Mouse (Mus musculus) embryonic facial prominence, embryonic 10.5 days (tissue): Measurements from ENCODE around the gene Styk1. TPM values are rescaled to one million over a fixed set of nuclear protein-coding genes. Genes with fewer than 3 reads are reported as not detected.

Experiments used
- DNase-seq: peaks from one replicate; pipeline ENCODE4 v3.0.0-alpha.2; 2017; ENCODE audit warnings: low spot score
- H3K27ac ChIP-seq: fragments of 300-500 bp; sonication (generic); replicated peaks from 2 replicates; pipeline ENCODE4 v1.5.1; 2016; ENCODE audit warnings: mild to moderate bottlenecking
- H3K27me3 ChIP-seq: fragments of 300-500 bp; sonication (generic); replicated peaks from 2 replicates; pipeline ENCODE4 v1.6.1; 2016; ENCODE audit warnings: low read depth, mild to moderate bottlenecking; ENCODE audit not compliant: poor library complexity, severe bottlenecking
- H3K36me3 ChIP-seq: fragments of 300-500 bp; sonication (generic); replicated peaks from 2 replicates; pipeline ENCODE4 v1.6.1; 2016; ENCODE audit warnings: mild to moderate bottlenecking, moderate library complexity
- H3K4me1 ChIP-seq: fragments of 300-500 bp; sonication (generic); 2 replicates; pipeline ENCODE4 v1.6.1; 2016
- H3K4me3 ChIP-seq: fragments of 300-500 bp; sonication (generic); 2 replicates; pipeline ENCODE4 v1.5.1; 2016; ENCODE audit warnings: mild to moderate bottlenecking, moderate library complexity
- H3K9me3 ChIP-seq: fragments of 300-500 bp; sonication (generic); 2 replicates; pipeline ENCODE4 v1.6.1; 2016; ENCODE audit warnings: mild to moderate bottlenecking
- WGBS: fragments of 180-500 bp; shearing (Covaris S2); methylation state at CpG from one replicate; pipeline ENCODE4 v1.1.7; 2016; 5-methylcytosine and 5-hydroxymethylcytosine counted together
- polyA plus RNA-seq: library from polyadenylated mRNA; unstranded; fragments of >200 nt; fragmentation: Nextera tagmentation; extraction: Ambion mirVana; gene quantifications from 2 replicates; pipeline ENCODE4 v1.2.1, GENCODE M21; 2016

Styk1 gene
- polyA plus RNA-seq, 1 experiment from 2014 or later = 0.56 TPM

DNA sequence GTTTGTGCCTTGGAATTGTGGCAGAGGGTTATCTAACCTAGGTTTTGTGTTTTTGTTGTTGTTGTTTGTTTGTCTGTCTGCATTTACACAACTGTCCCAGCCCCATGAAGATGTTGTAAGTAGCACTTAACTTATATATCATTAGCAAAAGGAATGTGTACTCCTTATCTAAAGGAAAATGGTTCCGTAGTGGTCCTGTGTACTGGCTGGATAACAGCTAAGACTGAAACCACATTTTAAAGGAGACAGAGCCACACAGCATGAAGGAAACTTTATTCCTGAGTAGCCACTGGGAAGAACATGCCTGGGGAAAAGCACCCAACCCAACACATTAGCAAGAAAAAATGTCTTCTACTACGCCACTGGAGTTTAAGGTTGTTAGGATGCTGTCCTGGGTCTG, 6.1 kb upstream of the Styk1 start:
- Histone ChIP-seq H3K4me3 (no peak overlapping the region), H3K27me3 (no peaks in the 10 kb centered on the region), H3K27ac (no peak overlapping the region), H3K36me3 (peaks cover 13% of the 10 kb centered on the region), H3K9me3 (no peaks in the 10 kb centered on the region), H3K4me1 (no peaks in the 10 kb centered on the region)
- 88% methylated on average over 2 of the region's 2 CpGs for WGBS
- DNase-seq = no peak

DNA sequence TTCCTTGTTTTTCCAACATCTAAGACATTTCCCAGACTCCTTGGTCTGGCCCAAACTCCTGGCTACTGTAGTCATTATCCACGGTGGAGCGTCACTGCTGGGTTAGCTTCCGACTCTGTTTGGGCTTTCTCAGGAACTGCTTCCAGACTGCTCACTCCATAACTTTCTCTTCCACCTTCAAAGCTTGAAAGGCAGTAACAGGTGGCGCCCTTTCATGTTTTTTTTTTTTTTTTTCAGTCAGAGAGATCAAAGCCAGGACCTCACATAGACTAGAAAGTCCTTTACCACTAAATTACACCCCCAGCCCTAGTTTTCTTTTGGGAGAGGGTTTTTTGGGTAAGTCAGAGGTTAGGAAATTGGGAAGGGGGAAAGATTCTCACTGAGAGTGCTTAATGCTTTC, 1.5 kb upstream of the Styk1 start:
- H3K4me1 ChIP-seq = peaks cover 3% of the 10 kb centered on the region; the same call in 1 of the 2 replicates
- no peak overlapping the region for H3K27ac ChIP-seq
- H3K9me3 ChIP-seq = no peaks in the 10 kb centered on the region
- WGBS = 58% methylated on average over 4 of the region's 4 CpGs
- H3K36me3 ChIP-seq = no peaks in the 10 kb centered on the region
- H3K4me3 ChIP-seq = no peak overlapping the region
- no peaks in the 10 kb centered on the region for H3K27me3 ChIP-seq
- no peak for DNase-seq

DNA sequence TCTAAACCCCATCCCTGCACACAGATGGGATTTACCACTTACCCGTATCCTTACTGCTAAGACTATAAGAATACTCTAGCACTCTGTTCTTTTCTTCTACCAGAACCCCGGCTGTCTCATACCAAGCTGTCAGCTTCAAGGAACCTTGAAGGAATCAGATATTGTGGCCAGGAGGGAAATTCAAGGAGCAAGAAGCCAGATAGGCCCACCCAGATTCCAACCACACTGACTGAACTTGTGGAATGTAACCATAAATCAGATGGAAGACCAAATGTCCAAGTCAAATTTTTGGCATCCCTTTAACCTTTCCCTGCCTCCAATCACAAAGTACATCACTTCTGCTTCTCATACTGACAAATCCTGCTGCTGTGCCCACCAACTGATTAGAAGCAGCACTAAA, 6.4 kb downstream of the Styk1 start:
- Histone ChIP-seq H3K27me3 (no peaks in the 10 kb centered on the region), H3K36me3 (no peaks in the 10 kb centered on the region), H3K4me1 (no peaks in the 10 kb centered on the region), H3K4me3 (no peak overlapping the region), H3K9me3 (no peaks in the 10 kb centered on the region), H3K27ac (no peak overlapping the region)
- WGBS = 90% methylated on average over 2 of the region's 2 CpGs
- no peak for DNase-seq

DNA sequence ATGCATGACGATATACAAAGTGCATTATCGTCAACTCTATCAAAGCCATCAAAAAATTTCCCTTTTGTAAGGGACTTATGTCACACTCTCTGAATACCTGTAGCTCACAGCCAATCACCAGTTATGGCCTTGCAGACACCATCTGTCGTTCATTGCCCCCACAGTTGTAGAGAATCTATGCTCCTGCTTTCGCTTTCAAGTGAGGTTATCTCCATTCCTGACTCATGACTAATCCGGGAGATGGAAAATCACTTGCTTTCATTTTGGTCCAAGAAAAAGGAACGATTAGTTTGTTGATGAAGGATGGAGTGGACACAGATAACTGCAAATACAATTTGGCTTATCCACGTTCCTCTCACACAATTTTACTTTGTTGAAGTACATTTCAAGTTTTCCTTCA, 9.1 kb downstream of the Styk1 start:
- H3K4me3 ChIP-seq = no peak overlapping the region
- no peaks in the 10 kb centered on the region for H3K27me3 ChIP-seq
- no peak for DNase-seq
- no peaks in the 10 kb centered on the region for H3K4me1 ChIP-seq
- no peaks in the 10 kb centered on the region for H3K36me3 ChIP-seq
- no peaks in the 10 kb centered on the region for H3K9me3 ChIP-seq
- H3K27ac ChIP-seq = no peak overlapping the region
- WGBS = 91% methylated on average over 7 of the region's 7 CpGs

DNA sequence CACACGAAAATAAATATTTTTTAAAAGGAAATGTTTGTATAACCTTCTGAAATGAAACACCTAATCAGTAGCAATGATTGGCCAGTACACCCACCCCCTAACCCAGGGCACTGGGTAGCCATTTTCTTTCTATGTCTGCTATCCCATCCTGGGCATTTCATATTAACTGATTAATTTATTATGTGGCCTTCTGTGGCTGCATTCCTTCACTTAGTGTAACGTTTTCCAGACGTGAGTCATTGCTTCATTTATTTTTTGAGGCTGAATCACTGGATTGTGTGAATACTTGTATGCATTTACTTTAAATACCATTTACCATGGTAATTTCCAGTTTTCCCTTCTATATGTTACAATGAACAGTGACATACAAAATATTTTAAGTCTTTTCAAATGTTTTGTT, 13.3 kb downstream of the Styk1 start:
- 78% methylated on average over 3 of the region's 3 CpGs for WGBS
- Histone ChIP-seq H3K36me3 (no peaks in the 10 kb centered on the region), H3K4me1 (no peaks in the 10 kb centered on the region), H3K4me3 (no peak overlapping the region), H3K9me3 (no peaks in the 10 kb centered on the region), H3K27ac (no peak overlapping the region), H3K27me3 (no peaks in the 10 kb centered on the region)
- no peak for DNase-seq

DNA sequence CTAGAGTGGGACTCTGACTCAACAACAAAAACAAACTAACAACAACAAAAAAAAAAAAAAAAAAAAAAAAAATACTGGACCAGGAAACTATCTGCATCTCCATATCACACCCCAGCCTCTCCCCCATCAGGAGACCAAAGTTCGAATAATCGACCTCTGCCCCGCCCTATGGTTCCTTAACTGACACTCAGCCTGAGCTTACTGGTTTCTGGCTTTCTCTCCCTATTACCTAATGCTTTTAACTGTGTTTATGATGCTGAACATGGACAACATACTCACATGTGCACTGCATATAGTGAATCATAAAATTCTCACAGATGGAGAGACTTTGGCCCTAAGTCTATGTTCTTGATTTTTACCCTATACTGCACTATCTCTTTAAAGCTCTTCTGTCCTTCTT, 14.1 kb downstream of the Styk1 start:
- 89% methylated on average over 3 of the region's 3 CpGs for WGBS
- no peak for DNase-seq
- Histone ChIP-seq H3K27ac (no peak overlapping the region), H3K4me1 (no peaks in the 10 kb centered on the region), H3K4me3 (no peak overlapping the region), H3K36me3 (no peaks in the 10 kb centered on the region), H3K9me3 (no peaks in the 10 kb centered on the region), H3K27me3 (no peaks in the 10 kb centered on the region)

DNA sequence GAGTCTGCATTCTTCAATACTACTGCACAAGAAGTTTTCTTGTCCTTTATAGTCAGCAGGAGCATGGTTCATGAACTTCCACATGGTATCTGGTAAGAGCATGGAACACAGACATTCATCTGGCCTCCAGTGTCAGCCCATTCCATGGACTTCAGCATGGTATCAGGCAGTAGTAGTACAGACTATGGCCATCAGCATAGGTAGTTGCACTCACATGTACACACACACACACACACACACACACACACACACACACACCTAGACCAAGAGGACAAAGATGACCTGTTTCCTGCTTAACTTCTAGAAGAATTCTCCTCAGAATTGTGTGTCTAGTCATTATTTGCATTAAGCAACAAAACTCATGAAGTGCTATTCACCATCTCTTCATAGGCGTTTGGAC, 14.6 kb downstream of the Styk1 start:
- Histone ChIP-seq H3K27ac (no peak overlapping the region), H3K4me1 (no peaks in the 10 kb centered on the region), H3K27me3 (no peaks in the 10 kb centered on the region), H3K9me3 (no peaks in the 10 kb centered on the region), H3K4me3 (no peak overlapping the region), H3K36me3 (no peaks in the 10 kb centered on the region)
- no peak for DNase-seq
- 79% methylated on average over 1 of the region's 1 CpGs for WGBS

DNA sequence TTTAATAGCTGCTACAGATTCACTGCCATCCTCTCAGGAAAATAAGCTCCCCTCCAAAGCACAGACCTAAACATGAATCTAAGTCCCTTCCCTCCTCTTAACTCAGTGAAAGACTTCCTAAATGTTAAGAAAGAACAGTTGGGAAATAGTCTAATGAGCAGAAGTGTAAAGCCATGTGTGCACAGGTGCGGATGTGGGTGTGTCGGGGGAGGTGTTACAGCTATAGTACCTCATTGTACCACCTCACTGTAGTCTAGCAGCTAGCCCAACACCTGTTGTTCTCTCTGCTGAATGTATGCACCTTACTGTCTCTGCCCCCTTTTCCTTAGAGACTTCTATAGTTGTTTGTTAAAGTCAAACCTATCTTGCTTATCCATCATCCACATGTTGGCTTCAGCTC, 26.3 kb downstream of the Styk1 start:
- H3K4me3 ChIP-seq = no peak overlapping the region
- H3K27me3 ChIP-seq = no peaks in the 10 kb centered on the region
- 84% methylated on average over 2 of the region's 2 CpGs for WGBS
- no peak overlapping the region for H3K27ac ChIP-seq
- H3K4me1 ChIP-seq = no peaks in the 10 kb centered on the region
- no peak for DNase-seq
- no peaks in the 10 kb centered on the region for H3K9me3 ChIP-seq
- H3K36me3 ChIP-seq = no peaks in the 10 kb centered on the region

DNA sequence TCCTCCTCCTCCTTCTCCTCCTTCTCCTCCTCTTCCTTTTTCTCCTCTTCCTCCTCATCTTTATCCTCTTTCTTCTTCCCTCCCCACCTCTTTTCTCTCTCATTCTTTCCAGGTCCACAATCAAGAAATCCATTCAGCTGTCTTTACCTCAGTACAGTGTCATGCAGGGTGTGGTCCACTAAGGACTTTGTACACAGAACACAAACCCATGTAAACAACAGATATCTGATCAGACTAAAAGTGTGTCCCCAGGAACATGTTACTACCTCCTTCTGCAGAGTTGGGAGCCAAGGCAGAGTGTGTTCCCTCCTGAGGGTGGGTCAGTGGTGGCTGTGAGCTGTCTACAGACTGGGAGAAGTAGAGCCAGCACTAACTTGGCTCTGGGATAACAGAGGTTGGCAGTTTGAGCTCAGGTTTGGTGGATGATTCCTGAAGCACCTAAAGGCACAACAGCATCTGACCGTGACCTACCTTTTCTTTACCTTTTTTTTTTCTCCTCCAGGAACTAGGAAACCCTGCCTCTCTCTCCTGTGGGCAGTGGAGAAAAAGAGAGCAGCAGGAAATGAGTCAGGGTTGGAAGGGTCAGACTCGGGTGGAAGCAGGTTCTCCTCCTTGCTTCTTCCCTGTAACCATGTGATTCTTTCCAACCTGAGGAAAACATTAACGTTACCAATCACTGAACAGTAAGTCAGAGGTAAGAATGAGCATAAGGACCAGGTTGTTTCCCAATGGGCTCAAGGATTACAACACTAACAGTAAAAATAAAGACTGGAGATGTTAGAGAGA, 31.4 kb downstream of the Styk1 start:
- H3K36me3 ChIP-seq = no peaks in the 10 kb centered on the region
- no peak overlapping the region for H3K27ac ChIP-seq
- 76% methylated on average over 3 of the region's 3 CpGs for WGBS
- DNase-seq = no peak
- H3K4me3 ChIP-seq = no peak overlapping the region
- no peaks in the 10 kb centered on the region for H3K9me3 ChIP-seq
- H3K4me1 ChIP-seq = no peaks in the 10 kb centered on the region
- H3K27me3 ChIP-seq = no peaks in the 10 kb centered on the region

DNA sequence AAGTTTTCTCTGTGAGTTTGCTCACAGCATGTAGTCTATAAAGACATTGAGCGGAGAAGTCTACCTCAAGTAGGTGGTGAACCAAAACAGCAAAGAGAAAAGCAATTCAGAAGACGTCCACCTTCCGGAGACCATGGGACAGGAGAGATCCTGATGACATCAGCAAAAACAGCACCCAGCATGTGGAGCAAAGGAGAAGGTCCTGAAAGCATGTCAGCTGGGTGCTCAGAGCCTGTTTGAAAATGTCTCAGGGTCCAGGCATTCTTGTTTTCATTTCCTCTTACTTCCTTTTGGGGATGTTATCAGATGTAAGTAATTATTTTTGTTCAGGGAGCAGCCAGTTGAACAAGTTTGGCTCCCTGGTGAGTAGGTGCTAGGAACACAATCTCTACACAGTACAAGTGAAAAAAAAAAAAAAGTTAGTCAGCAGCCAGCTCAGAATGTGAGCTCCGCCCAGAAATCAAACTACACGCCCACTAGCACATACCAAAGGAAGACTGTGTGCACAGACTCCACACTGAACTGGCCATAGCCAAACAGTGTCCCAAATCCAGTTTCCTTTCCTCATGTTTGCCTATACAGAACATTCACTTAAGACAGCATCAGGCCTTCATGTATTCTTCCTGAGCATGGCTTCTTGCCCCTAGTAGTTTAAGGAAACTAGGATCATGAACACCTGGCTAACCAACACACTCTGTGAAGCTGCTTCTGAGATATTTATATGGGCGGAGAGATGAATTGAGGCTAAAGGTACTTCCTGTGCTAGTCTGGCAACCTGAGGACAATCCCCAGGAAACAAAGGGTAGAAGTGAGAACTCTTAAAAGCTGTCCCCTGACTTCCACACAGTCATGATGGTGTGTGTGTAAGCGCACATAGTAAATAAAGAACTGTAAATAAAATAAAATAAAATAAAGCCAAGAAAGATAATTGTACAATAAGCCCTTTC, 37.0 kb downstream of the Styk1 start:
- no peak overlapping the region for H3K4me3 ChIP-seq
- WGBS = 86% methylated on average over 7 of the region's 7 CpGs

DNA sequence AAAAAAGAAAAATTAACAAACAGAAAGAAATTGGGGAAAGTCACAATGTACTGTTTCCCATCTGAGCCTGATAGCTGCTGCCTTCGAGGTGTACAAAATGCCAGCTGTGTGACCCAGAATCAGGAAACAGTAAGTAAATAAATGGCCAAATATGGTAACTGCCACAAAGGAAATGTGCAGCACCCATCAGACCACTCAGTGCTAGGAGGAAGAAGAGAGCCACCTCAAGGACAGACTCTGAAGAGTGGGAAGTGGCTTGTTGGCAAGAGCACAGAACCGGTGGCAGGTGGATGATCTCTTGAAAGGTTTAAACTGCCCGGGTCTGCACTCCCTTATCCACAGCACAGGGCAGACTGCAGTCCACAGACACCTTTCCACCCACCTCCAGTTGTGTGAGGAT, 45.4 kb downstream of the Styk1 start:
- Histone ChIP-seq H3K4me3 (no peak overlapping the region), H3K27me3 (no peaks in the 10 kb centered on the region), H3K36me3 (no peaks in the 10 kb centered on the region), H3K27ac (no peak overlapping the region), H3K4me1 (no peaks in the 10 kb centered on the region), H3K9me3 (no peaks in the 10 kb centered on the region)
- no peak for DNase-seq
- WGBS = 69% methylated on average over 3 of the region's 3 CpGs

More for the DNA sequence above, 37.0 kb downstream of the Styk1 start:
- DNase-seq = no peak
- no peaks in the 10 kb centered on the region for H3K36me3 ChIP-seq
- H3K27me3 ChIP-seq = no peaks in the 10 kb centered on the region
- no peak overlapping the region for H3K27ac ChIP-seq
- no peaks in the 10 kb centered on the region for H3K9me3 ChIP-seq
- H3K4me1 ChIP-seq = no peaks in the 10 kb centered on the region

DNA sequence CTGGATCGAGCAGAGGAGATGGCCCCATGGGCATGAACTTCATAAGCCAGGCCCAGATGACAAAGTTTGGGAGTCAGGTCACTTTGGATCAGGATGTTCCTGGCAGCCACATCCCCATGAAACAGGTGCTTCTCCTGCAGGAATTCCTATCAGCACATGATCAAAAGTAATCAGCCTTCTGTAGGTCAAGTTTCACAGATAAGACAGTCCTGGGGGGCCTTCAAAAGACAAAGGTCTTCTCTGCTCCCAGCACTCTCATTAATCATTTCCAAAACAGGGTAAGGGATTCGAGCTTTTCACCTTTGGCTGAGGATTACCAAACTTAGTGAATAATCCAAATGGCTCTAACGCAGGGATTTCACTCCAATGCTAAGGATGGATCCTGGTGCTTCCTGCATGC, 48.6 kb downstream of the Styk1 start:
- Histone ChIP-seq H3K36me3 (no peaks in the 10 kb centered on the region), H3K27ac (no peak overlapping the region), H3K27me3 (no peaks in the 10 kb centered on the region), H3K9me3 (no peaks in the 10 kb centered on the region), H3K4me3 (no peak overlapping the region), H3K4me1 (no peaks in the 10 kb centered on the region)
- DNase-seq = no peak
- 66% methylated on average over 3 of the region's 3 CpGs for WGBS

DNA sequence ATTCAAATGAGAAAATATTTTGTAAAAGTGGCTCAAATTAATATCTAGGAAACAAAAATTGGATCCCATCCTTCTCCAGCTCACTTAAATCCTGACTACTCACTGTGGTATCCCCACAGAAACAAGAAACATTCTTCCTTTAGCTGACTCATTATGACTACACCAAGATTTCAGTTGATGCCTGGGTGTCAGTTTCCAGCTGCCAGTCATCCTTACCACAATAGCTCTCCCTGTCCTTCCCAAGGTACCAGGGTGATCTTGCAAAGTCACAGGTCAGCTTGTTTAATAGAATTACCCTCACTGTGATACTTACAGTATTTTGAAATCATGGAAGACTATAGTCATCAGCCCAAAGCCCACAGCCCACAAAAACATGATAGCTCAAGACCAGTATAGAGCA, 54.9 kb downstream of the Styk1 start:
- Histone ChIP-seq H3K4me1 (no peaks in the 10 kb centered on the region), H3K36me3 (no peaks in the 10 kb centered on the region), H3K9me3 (no peaks in the 10 kb centered on the region), H3K4me3 (no peak overlapping the region), H3K27me3 (no peaks in the 10 kb centered on the region), H3K27ac (no peak overlapping the region)
- DNase-seq = no peak
